Mouse (Mus musculus) large intestine, adult 2 months (tissue): ENCODE measurements at regions not wholly inside any gene's neighbourhood (a gene's known extent, or its start where the extent isn't known, plus 50 kb on each side); places are given as distances from the start of the nearest gene placed in this dataset.

Source experiments
- DNase-seq: peaks from one replicate; pipeline ENCODE4 v3.0.0-alpha.2; 2012; ENCODE audit warnings: low read depth, low spot score
- WGBS: fragments of 180-500 bp; shearing (Covaris S2); methylation state at CpG from one replicate; pipeline ENCODE4 v1.1.7; 2018; 5-methylcytosine and 5-hydroxymethylcytosine counted together

DNA sequence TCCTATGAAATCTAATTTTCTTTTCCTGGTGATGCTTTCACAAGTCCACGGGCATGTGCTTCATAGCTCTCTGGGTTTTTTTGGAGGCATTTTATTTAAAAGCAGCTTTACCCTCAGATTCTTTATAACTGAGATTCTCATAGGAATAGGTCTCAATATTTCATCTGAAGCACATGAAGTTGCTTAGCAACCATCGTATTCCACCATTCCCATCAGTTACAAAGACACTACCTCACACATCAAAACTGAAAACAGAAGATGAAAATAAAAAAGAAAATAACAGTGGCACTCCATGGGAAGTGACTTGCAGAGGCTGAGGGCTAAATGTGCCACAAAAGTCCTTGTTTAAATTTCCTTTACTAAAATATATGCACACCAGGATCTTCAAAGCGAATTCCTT is 384.0 kb upstream of the 1700015G11Rik start:
- DNase-seq = no peak
- 83% methylated on average over 3 of the region's 3 CpGs for WGBS

- WGBS = 21% methylated on average over 2 of the region's 2 CpGs
Observed at GRCm38 (mm10) chr7:52391793-52392192, 376.3 kb upstream of the 1700015G11Rik start.

More at GRCm38 (mm10) chr7:52391793-52392192, 376.3 kb upstream of the 1700015G11Rik start:
- peak; percentile 3 for DNase-seq
